Mouse (Mus musculus): ENCODE data around the gene Rad9a. TPM values are rescaled to one million over a fixed set of nuclear protein-coding genes. Genes with fewer than 3 reads are reported as not detected.

Gene Rad9a
- polyA plus RNA-seq, 1 experiment = 31.9 TPM

- no peak for DNase-seq (ENCODE audit: low read depth)
These were observed 16.8 kb upstream of the Rad9a start for GRCm38 (mm10) chr19:4218293-4218692.

GRCm38 (mm10) chr19:4217855-4218254, 16.4 kb upstream of the Rad9a start:
- no peak for DNase-seq (ENCODE audit: low read depth)

- DNase-seq (ENCODE audit: low read depth) = no peak
These were observed 15.7 kb upstream of the Rad9a start for GRCm38 (mm10) chr19:4217140-4217539.

GRCm38 (mm10) chr19:4216041-4216685, 14.7 kb upstream of the Rad9a start:
- no peak for DNase-seq (ENCODE audit: low read depth)

GRCm38 (mm10) chr19:4215451-4215840, 14.0 kb upstream of the Rad9a start:
- no peak for DNase-seq (ENCODE audit: low read depth)

- no peak for DNase-seq (ENCODE audit: low read depth)
These were observed 13.4 kb upstream of the Rad9a start for GRCm38 (mm10) chr19:4214771-4215450.

- no peak for DNase-seq (ENCODE audit: low read depth)
These were observed 12.8 kb upstream of the Rad9a start, which contains the start of the genes Clcf1 and AC109138.7 for GRCm38 (mm10) chr19:4214071-4214770. Clcf1 (plus strand) TSS chr19:4214238. AC109138.7 (plus strand) TSS chr19:4214357.

- DNase-seq (ENCODE audit: low read depth) = no peak
These were observed 12.1 kb upstream of the Rad9a start for GRCm38 (mm10) chr19:4213524-4213974.

GRCm38 (mm10) chr19:4211891-4212588, 10.6 kb upstream of the Rad9a start:
- no peak for DNase-seq (ENCODE audit: low read depth)

GRCm38 (mm10) chr19:4208563-4208962, 7.1 kb upstream of the Rad9a start:
- no peak for DNase-seq (ENCODE audit: low read depth)

GRCm38 (mm10) chr19:4206971-4207370, 5.5 kb upstream of the Rad9a start:
- no peak for DNase-seq (ENCODE audit: low read depth)

- no peak for DNase-seq (ENCODE audit: low read depth)
These were observed 3.4 kb upstream of the Rad9a start for GRCm38 (mm10) chr19:4204889-4205288.

GRCm38 (mm10) chr19:4203604-4204326, 2.3 kb upstream of the Rad9a start:
- no peak for DNase-seq (ENCODE audit: low read depth)

- DNase-seq (ENCODE audit: low read depth) = no peak
These were observed 1.7 kb upstream of the Rad9a start for GRCm38 (mm10) chr19:4203148-4203547.

- no peak for DNase-seq (ENCODE audit: low read depth)
These were observed 687 bp upstream of the Rad9a start for GRCm38 (mm10) chr19:4202149-4202548.

- DNase-seq (ENCODE audit: low read depth) = no peak
These were observed 4.3 kb downstream of the Rad9a start for GRCm38 (mm10) chr19:4197180-4197579.

GRCm38 (mm10) chr19:4196548-4196947, 4.9 kb downstream of the Rad9a start:
- no peak for DNase-seq (ENCODE audit: low read depth)

- DNase-seq (ENCODE audit: low read depth) = no peak
These were observed 5.4 kb downstream of the Rad9a start for GRCm38 (mm10) chr19:4196048-4196447.

- DNase-seq (ENCODE audit: low read depth) = no peak
These were observed 6.4 kb downstream of the Rad9a start for GRCm38 (mm10) chr19:4194776-4195650.

GRCm38 (mm10) chr19:4194021-4194724, 7.3 kb downstream of the Rad9a start:
- no peak for DNase-seq (ENCODE audit: low read depth)
